Mouse (Mus musculus) kidney, embryonic 16.5 days (tissue): ENCODE results near the gene Timp4. TPM values are rescaled to one million over a fixed set of nuclear protein-coding genes. Genes with fewer than 3 reads are reported as not detected.
A peak's percentile ranks its signal among the peaks of the same experiment; 100 is the strongest.

Experiments used
- ATAC-seq: fragments of 200-750 bp; cut with Nextera tagmentation; 2 replicates; pipeline ENCODE4 v1.8.0; 2017; ENCODE audit warnings: moderate TSS enrichment; ENCODE audit not compliant: low FRiP score, low TSS enrichment
- H3K27ac ChIP-seq: fragments of 300-500 bp; sonication (generic); 2 replicates; pipeline ENCODE4 v1.5.1; 2014; ENCODE audit warnings: low read length
- H3K27me3 ChIP-seq: fragments of 300-500 bp; sonication (generic); 2 replicates; pipeline ENCODE4 v1.6.1; 2014; ENCODE audit warnings: low read length, control low read depth, mixed read lengths; ENCODE audit not compliant: insufficient read depth
- H3K36me3 ChIP-seq: fragments of 300-500 bp; sonication (generic); 2 replicates; pipeline ENCODE4 v1.6.1; 2014; ENCODE audit warnings: low read length, control low read depth, mixed read lengths; ENCODE audit not compliant: insufficient read depth
- H3K4me1 ChIP-seq: fragments of 300-500 bp; sonication (generic); 2 replicates; pipeline ENCODE4 v1.6.1; 2014; ENCODE audit warnings: low read length, control low read depth, mixed read lengths; ENCODE audit not compliant: insufficient read depth
- H3K4me2 ChIP-seq: fragments of 300-500 bp; sonication (generic); replicated peaks from 2 replicates; pipeline ENCODE4 v1.6.1; 2014; ENCODE audit warnings: low read depth, low read length
- H3K4me3 ChIP-seq: fragments of 300-500 bp; sonication (generic); 2 replicates; pipeline ENCODE4 v1.5.1; 2014; ENCODE audit warnings: mild to moderate bottlenecking, low read length
- H3K9ac ChIP-seq: fragments of 300-500 bp; sonication (generic); replicated peaks from 2 replicates; pipeline ENCODE4 v1.6.1; 2014; ENCODE audit warnings: low read length
- H3K9me3 ChIP-seq: fragments of 300-500 bp; sonication (generic); 2 replicates; pipeline ENCODE4 v1.6.1; 2016; ENCODE audit warnings: low read length, control low read depth
- WGBS: fragments of 180-500 bp; shearing (Covaris S2); extraction: QIAGEN DNeasy Blood & Tissue Kit; methylation state at CpG from one replicate; pipeline ENCODE4 v1.1.7; 2014; 5-methylcytosine and 5-hydroxymethylcytosine counted together
- polyA plus RNA-seq: library from polyadenylated mRNA; unstranded; fragments of >200 nt; fragmentation: Nextera tagmentation; extraction: Ambion mirVana; gene quantifications from 2 replicates; pipeline ENCODE4 v1.2.1, GENCODE M21; 2015

Timp4 gene
- polyA plus RNA-seq, 1 experiment from 2014 or later: 0.56 TPM

DNA sequence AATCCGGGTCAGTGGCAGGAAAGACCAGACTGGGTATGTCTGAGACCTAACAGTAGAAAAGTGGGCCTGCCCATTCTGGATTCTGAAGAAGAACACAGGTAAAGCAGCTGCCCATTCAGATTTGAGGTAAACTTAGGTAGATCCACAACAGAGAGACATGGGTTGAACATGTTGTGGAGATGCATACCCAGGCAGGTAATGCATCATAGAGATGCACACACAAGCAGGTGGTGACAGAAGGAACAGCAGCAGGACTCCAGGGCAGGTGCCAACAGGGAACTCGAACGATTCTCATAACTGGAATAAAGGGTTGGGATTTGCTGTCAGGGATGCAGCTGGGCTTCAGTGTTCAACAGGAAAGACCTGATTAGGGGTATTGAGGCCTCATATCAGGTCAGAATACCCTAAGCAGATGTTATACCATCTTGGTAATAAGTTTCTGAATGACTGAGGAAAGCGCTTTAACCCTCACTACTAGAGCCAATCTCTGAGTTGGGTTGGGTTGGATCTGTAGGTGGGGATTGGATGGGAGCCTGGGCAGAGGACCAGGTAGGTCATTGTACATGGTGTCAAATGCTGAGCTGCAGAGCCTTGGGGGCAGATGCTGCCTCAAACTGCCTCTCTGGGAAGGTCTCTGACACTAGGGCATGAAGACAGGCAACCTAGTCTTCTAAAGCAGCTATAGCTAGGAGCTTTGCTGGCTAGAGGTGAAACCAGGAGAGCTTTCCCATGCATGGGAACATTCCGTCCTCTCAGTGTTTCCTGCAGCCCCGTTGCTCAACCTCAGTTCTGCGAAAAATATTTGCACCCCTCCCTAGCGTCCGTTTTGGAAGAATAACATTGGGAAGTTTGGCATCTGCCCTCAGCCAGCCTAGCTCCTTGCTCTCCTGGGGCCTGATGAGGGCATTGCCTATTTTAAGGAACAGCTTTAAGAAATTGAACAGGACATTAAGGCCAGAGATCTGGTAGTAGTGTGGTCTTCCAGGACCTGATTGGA lies 13.7 kb downstream of the Timp4 start:
- Histone ChIP-seq H3K4me3 (no peak overlapping the region), H3K9ac (no peak overlapping the region), H3K27ac (no peak overlapping the region), H3K4me2 (no peak overlapping the region), H3K27me3 (no peaks in the 10 kb centered on the region), H3K4me1 (no peaks in the 10 kb centered on the region; the same call in 1 of the 2 replicates), H3K36me3 (no peaks in the 10 kb centered on the region), H3K9me3 (no peaks in the 10 kb centered on the region)
- WGBS: 87% methylated on average over 9 of the region's 9 CpGs
- ATAC-seq: no peak

DNA sequence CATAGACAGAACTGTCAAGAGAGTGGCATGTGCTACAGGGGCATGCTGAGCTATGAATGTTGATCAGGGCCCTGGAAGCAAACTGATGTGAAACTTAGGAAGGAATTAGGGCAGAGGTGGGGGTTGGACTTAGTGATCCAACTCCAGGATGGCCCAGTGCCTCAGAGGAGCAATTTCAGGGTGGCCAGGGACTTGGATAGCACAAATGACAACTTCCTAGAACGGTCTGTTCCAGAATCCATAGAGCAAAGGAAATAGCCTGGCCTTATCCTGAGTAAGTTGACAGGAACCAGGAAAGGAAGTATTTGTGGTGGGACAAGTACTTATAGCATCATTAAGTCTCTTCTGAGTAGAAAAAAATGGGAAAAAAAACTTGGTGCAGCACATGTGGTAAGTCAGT lies 19.4 kb downstream of the Timp4 start:
- Histone ChIP-seq H3K9me3 (no peaks in the 10 kb centered on the region), H3K27ac (no peak overlapping the region), H3K9ac (no peak overlapping the region), H3K27me3 (no peaks in the 10 kb centered on the region), H3K4me3 (no peak overlapping the region), H3K4me2 (no peak overlapping the region), H3K4me1 (no peaks in the 10 kb centered on the region), H3K36me3 (no peaks in the 10 kb centered on the region)
- no peak for ATAC-seq
- WGBS: 82% methylated on average over 1 of the region's 1 CpGs

DNA sequence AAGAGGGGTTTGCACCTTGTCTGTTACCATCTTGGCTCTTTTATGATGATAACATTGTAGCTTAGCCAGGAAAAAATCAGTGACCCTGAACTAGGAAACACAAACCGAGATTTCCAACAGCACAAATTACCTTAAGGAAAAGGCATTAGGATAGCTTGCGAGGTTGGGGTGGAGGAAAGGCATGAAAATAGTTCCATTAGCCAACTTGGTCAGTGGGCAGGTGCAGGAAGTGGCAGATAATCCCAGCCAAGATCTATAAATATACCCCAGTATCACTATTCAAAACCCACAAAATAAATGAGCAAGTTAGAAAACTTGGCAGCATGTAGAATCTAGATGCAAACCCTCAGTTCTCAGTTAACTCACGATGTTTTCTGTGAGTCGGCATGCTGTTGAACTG lies 20.2 kb downstream of the Timp4 start:
- Histone ChIP-seq H3K36me3 (no peaks in the 10 kb centered on the region), H3K27me3 (no peaks in the 10 kb centered on the region), H3K9me3 (no peaks in the 10 kb centered on the region), H3K4me2 (no peak overlapping the region), H3K9ac (no peak overlapping the region), H3K4me3 (no peak overlapping the region), H3K4me1 (no peaks in the 10 kb centered on the region), H3K27ac (no peak overlapping the region)
- WGBS: 63% methylated on average over 4 of the region's 4 CpGs
- no peak for ATAC-seq

DNA sequence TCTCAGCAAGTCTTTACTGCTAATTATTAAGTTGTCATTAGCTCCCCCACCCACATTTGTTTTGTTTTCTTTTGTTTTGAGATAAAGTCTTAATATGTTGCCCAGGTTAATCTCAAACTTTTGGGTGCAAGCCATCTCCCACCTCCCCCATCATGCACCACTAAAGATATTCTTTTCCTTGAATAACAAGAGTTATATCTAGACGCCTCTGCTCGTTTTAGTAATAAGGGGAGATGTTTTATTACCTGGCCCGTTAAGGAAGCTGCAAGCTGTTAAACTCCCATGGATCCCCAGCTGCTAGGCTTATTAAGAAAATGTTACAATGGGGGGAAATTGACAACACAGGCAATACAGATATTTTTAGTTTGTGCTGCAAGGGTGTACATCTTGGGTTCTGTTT lies 21.4 kb downstream of the Timp4 start:
- Histone ChIP-seq H3K4me2 (no peak overlapping the region), H3K36me3 (no peaks in the 10 kb centered on the region), H3K27ac (no peak overlapping the region), H3K4me1 (no peaks in the 10 kb centered on the region), H3K27me3 (no peaks in the 10 kb centered on the region), H3K9me3 (no peaks in the 10 kb centered on the region), H3K9ac (no peak overlapping the region), H3K4me3 (no peak overlapping the region)
- no peak for ATAC-seq
- WGBS: 53% methylated on average over 3 of the region's 3 CpGs

GRCm38 (mm10) chr6:115227529-115227928 lies 24.5 kb downstream of the Timp4 start:
- no peak overlapping the region for H3K4me3 ChIP-seq
- H3K9me3 ChIP-seq: no peaks in the 10 kb centered on the region
- ATAC-seq: no peak
- WGBS: 7% methylated on average over 2 of the region's 2 CpGs
- H3K4me2 ChIP-seq: no peak overlapping the region
- H3K9ac ChIP-seq: no peak overlapping the region
- H3K36me3 ChIP-seq: no peaks in the 10 kb centered on the region
- H3K4me1 ChIP-seq: no peaks in the 10 kb centered on the region
- no peak overlapping the region for H3K27ac ChIP-seq
- no peaks in the 10 kb centered on the region for H3K27me3 ChIP-seq

DNA sequence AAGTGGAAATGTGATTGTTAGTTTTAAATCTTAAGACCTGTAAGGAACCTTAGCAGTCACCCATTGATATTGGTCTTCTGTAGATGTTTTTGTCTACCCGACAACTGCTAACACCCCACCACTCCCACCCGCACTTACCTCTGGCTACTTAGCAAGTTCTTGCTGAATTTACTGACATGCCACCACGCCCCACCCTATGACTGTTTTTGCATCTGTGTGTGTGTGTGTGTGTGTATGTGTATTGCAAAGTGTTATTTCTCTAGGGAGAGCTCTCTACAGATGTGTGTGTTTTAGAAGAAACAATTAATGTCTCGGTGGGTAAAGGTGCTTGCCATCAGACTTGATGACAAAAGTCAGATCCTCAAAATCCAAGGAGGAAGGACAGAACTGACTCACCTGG lies 25.0 kb downstream of the Timp4 start, which contains the start of gene Gm17482:
TSS of gene Gm17482 (plus strand) at position 301 of the 400 bp plus-strand sequence.
- 76% methylated on average over 4 of the region's 4 CpGs for WGBS
- Histone ChIP-seq H3K27me3 (no peaks in the 10 kb centered on the region), H3K4me1 (no peaks in the 10 kb centered on the region), H3K36me3 (no peaks in the 10 kb centered on the region), H3K9ac (no peak within 1 kb of the TSS), H3K9me3 (no peaks in the 10 kb centered on the region), H3K4me3 (no peak within 1 kb of the TSS), H3K27ac (no peak within 1 kb of the TSS), H3K4me2 (no peak within 1 kb of the TSS)
- no peak for ATAC-seq

DNA sequence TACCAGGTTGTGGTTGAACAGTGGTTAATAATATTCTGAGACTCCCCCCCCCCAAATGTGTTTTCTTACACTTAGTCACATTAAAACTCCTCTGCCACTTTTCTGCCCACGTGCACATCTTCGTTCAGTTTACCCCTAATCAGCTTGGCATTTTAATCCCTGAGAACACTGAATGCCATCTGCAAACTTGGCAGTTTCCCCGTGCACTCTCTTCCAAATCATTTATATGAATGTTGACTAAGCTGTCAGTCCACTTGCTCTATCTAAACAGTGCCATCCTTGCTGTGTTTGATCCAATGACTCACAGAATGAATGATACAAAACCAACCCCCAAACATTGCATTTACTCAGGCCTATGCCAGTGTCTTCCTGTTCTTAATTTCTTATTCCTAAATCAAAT lies 26.5 kb downstream of the Timp4 start:
- no peak for ATAC-seq
- Histone ChIP-seq H3K27me3 (no peaks in the 10 kb centered on the region), H3K4me1 (no peaks in the 10 kb centered on the region), H3K36me3 (no peaks in the 10 kb centered on the region), H3K9ac (no peak overlapping the region), H3K27ac (no peak overlapping the region), H3K9me3 (no peaks in the 10 kb centered on the region), H3K4me2 (no peak overlapping the region), H3K4me3 (no peak overlapping the region)
- 62% methylated on average over 3 of the region's 3 CpGs for WGBS

GRCm38 (mm10) chr6:115221215-115221641 lies 30.8 kb downstream of the Timp4 start:
- Histone ChIP-seq H3K9ac (no peak overlapping the region), H3K9me3 (no peaks in the 10 kb centered on the region), H3K4me1 (no peaks in the 10 kb centered on the region), H3K27ac (no peak overlapping the region), H3K27me3 (no peaks in the 10 kb centered on the region), H3K4me3 (no peak overlapping the region), H3K36me3 (no peaks in the 10 kb centered on the region), H3K4me2 (no peak overlapping the region)
- no peak for ATAC-seq
- 79% methylated on average over 8 of the region's 8 CpGs for WGBS

GRCm38 (mm10) chr6:115213129-115213528 lies 38.9 kb downstream of the Timp4 start:
- no peak overlapping the region for H3K4me3 ChIP-seq
- no peaks in the 10 kb centered on the region for H3K27me3 ChIP-seq
- 0 out of 2 replicates have a peak, but pooled peaks cover 4% of the 10 kb centered on the region for H3K4me1 ChIP-seq
- H3K27ac ChIP-seq: 0 out of 2 replicates have a peak overlapping the region, but pooled peaks have one; percentile 47
- H3K4me2 ChIP-seq: no peak overlapping the region
- WGBS: 48% methylated on average over 5 of the region's 5 CpGs
- H3K9me3 ChIP-seq: peaks cover 3% of the 10 kb centered on the region; the same call in 1 of the 2 replicates
- no peak for ATAC-seq
- no peaks in the 10 kb centered on the region for H3K36me3 ChIP-seq
- H3K9ac ChIP-seq: no peak overlapping the region
